ENCODE assay signal across 8 mouse cellular contexts in the genomic region with DNA sequence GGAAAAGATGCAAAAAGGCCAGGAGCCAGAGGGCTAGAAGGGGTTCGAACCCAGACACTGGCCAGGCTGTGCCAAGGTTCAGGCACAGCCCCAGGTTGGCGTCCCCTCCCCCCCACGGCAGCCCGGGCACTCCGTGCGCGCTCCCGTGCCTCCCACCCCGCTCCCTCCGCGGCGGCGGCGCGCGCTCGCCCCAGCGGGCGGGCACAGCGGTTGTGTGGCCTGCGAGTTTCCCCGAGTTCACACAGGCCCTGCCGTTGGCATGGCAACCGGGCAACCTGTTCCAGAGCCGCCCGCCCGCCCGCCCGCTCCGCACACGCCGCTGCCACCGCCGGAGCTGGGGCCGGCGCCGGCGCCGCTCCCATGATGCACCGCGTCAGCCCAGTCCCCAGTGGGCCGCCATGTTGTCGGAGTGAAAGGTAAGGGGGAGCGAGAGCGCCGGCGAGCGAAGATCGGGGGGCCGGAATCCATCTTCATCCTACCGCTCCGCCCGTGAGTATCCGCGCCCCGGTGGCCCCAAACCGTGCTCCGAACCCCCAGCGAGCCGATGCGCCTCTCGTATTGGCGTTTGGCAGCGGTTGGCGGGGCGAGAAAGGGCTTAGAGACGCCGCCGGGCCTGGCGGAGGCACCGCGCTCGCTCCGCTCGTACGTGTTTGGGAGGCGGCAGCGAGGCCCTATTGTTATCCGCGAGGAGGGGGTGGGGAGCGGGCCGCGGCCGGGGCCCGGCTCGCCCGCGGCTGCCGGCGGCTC. TPM values are rescaled to one million over a fixed set of nuclear protein-coding genes. Genes with fewer than 3 reads are reported as not detected.
A peak's percentile ranks its signal among the peaks of the same experiment; 100 is the strongest.
DNase-seq lines count a peak whose midpoint lies in the region; ATAC-seq and TF ChIP-seq lines count a peak whose summit lies in the region.

Pum1 (plus strand) TSS at position 343 of the 747 bp plus-strand sequence.

- TF ChIP-seq RAD21 in CH12.LX (IDR thresholded peaks at IDR 0.05; ENCODE audit: low read depth, low read length), result no peak

- H3K4me2 ChIP-seq in CH12.LX (ENCODE audit: insufficient read depth, low read depth, poor library complexity, severe bottlenecking), result peak within 1 kb of the TSS; percentile 69
- peak within 1 kb of the TSS; percentile 81 for H3K4me2 ChIP-seq in forebrain, embryonic 12.5 days
- peak within 1 kb of the TSS; percentile 77 for H3K4me2 ChIP-seq in heart, postnatal 0 days (ENCODE audit: low read depth, low read length)
- peak within 1 kb of the TSS; percentile 83 for H3K4me2 ChIP-seq in liver, embryonic 16.5 days (ENCODE audit: low read depth, low read length)
- H3K4me2 ChIP-seq in neural tube, embryonic 13.5 days, result peak within 1 kb of the TSS; percentile 87

- no peaks in the 10 kb centered on the region for H3K27me3 ChIP-seq in CH12.LX (replicated peaks)
- no peaks in the 10 kb centered on the region for H3K27me3 ChIP-seq in forebrain, embryonic 12.5 days
- H3K27me3 ChIP-seq in heart, postnatal 0 days (ENCODE audit: control insufficient read depth, insufficient read depth, low read length), result no peaks in the 10 kb centered on the region
- H3K27me3 ChIP-seq in liver, embryonic 16.5 days (ENCODE audit: control insufficient read depth, insufficient read depth, low read depth, low read length), result no peaks in the 10 kb centered on the region
- no peaks in the 10 kb centered on the region for H3K27me3 ChIP-seq in neural tube, embryonic 13.5 days
- no peaks in the 10 kb centered on the region for H3K27me3 ChIP-seq in testis, adult 2 months (ENCODE audit: control insufficient read depth, insufficient read depth, low read length)

- peak within 1 kb of the TSS; percentile 68 for H3K27ac ChIP-seq in CH12.LX (ENCODE audit: insufficient read depth, low read depth)
- peak within 1 kb of the TSS; percentile 99 for H3K27ac ChIP-seq in forebrain, embryonic 12.5 days
- H3K27ac ChIP-seq in heart, postnatal 0 days (ENCODE audit: low read depth), result peak within 1 kb of the TSS; percentile 97
- H3K27ac ChIP-seq in liver, embryonic 16.5 days (ENCODE audit: low read length), result peak within 1 kb of the TSS; percentile 95
- peak within 1 kb of the TSS; percentile 98 for H3K27ac ChIP-seq in neural tube, embryonic 13.5 days (replicated peaks)
- H3K27ac ChIP-seq in testis, adult 2 months (ENCODE audit: control insufficient read depth, insufficient read depth, low read depth, low read length), result peak within 1 kb of the TSS; percentile 86

- peaks cover 0 to 6% of the 10 kb centered on the region in 2 experiments for H3K36me3 ChIP-seq in CH12.LX (replicated peaks in 1 of 2; ENCODE audit: control insufficient read depth in 1 of 2, insufficient read depth in 1 of 2, low read length in 1 of 2)
- no peaks in the 10 kb centered on the region for H3K36me3 ChIP-seq in forebrain, embryonic 12.5 days (replicated peaks)
- no peaks in the 10 kb centered on the region for H3K36me3 ChIP-seq in heart, postnatal 0 days (replicated peaks; ENCODE audit: control insufficient read depth, insufficient read depth, low read length)
- H3K36me3 ChIP-seq in liver, embryonic 16.5 days (ENCODE audit: control insufficient read depth, insufficient read depth), result no peaks in the 10 kb centered on the region
- H3K36me3 ChIP-seq in neural tube, embryonic 13.5 days, result no peaks in the 10 kb centered on the region
- no peaks in the 10 kb centered on the region for H3K36me3 ChIP-seq in testis, adult 2 months (ENCODE audit: control insufficient read depth, insufficient read depth, low read length)

- dilution Hi-C loops in CH12.LX (cut with MboI; ENCODE audit: extremely low pct_ligation_motif_present, extremely low pct_unique_long_range_greater_than_20kb, low sequenced_read_pairs), result no loop called here

- in situ Hi-C loops in CH12.LX (cut with MboI; ENCODE audit: low pct_ligation_motif_present, low pct_unique_long_range_greater_than_20kb, low sequenced_read_pairs), result no loop called here

- ATAC-seq in forebrain, embryonic 12.5 days (ENCODE audit: low FRiP score), result peak; percentile 96
- peak; percentile 93 for ATAC-seq in heart, postnatal 0 days (ENCODE audit: insufficient read depth, low read depth)
- peak; percentile 93 for ATAC-seq in liver, embryonic 16.5 days (ENCODE audit: low read depth)
- peak; percentile 93 for ATAC-seq in neural tube, embryonic 13.5 days (ENCODE audit: low read depth)

- under 1% methylated on average over 85 of the region's 90 CpGs for WGBS in forebrain, embryonic 12.5 days
- under 1% methylated on average over 78 of the region's 90 CpGs for WGBS in heart, postnatal 0 days
- under 1% methylated on average over 76 of the region's 90 CpGs for WGBS in liver, embryonic 16.5 days (ENCODE audit: insufficient replicate concordance)
- WGBS in neural tube, embryonic 13.5 days, result under 1% methylated on average over 88 of the region's 90 CpGs

- TF ChIP-seq CTCF in CH12.LX (conservative IDR thresholded peaks at IDR 0.05 in 1 of 2, IDR thresholded peaks at IDR 0.05 in 1 of 2; ENCODE audit: low read depth in 2 of 2, low read length in 2 of 2), result no peak
- TF ChIP-seq CTCF in heart, postnatal 0 days (IDR thresholded peaks at IDR 0.05; ENCODE audit: low read depth), result no peak
- no peak for TF ChIP-seq CTCF in testis, adult 2 months (IDR thresholded peaks at IDR 0.05; ENCODE audit: control insufficient read depth, insufficient read depth, insufficient replicate concordance, low read depth, low read length)

- TF ChIP-seq POLR2A in CH12.LX (IDR thresholded peaks at IDR 0.05; ENCODE audit: low read depth, low read length), result peak; percentile 91
- TF ChIP-seq POLR2A in testis, adult 2 months (IDR thresholded peaks at IDR 0.05; ENCODE audit: control insufficient read depth, low read depth, low read length), result peak; percentile 76

- peak within 1 kb of the TSS; percentile 75 to 98 (median 96) for H3K4me3 ChIP-seq in CH12.LX (replicated peaks in 1 of 3; ENCODE audit: low read depth in 2 of 3, low read length in 2 of 3, poor library complexity in 1 of 3)
- peak within 1 kb of the TSS; percentile 81 for H3K4me3 ChIP-seq in forebrain, embryonic 12.5 days (replicated peaks)
- peak within 1 kb of the TSS; percentile 89 for H3K4me3 ChIP-seq in heart, postnatal 0 days (ENCODE audit: low read depth, low read length)
- peak within 1 kb of the TSS; percentile 97 for H3K4me3 ChIP-seq in liver, embryonic 16.5 days (ENCODE audit: low read depth, low read length)
- peak within 1 kb of the TSS; percentile 97 for H3K4me3 ChIP-seq in neural tube, embryonic 13.5 days
- peak within 1 kb of the TSS; percentile 84 for H3K4me3 ChIP-seq in testis, adult 2 months (ENCODE audit: control insufficient read depth, low read depth, low read length)

- TF ChIP-seq EP300 in CH12.LX (IDR thresholded peaks at IDR 0.05; ENCODE audit: low read length), result 0 out of 2 replicates have a peak, but pooled peaks have one; percentile 15
- TF ChIP-seq EP300 in heart, postnatal 0 days (IDR thresholded peaks at IDR 0.05; ENCODE audit: low read depth), result peak; percentile 70

- peak; percentile 96 for DNase-seq in CH12.LX (ENCODE audit: extremely low read depth)
- DNase-seq in c-Kit-positive CD71-positive TER-119-negative erythroid progenitor cells, embryonic 14.5 days (ENCODE audit: low read depth), result peak; percentile 89
- peak; percentile 93 for DNase-seq in heart, postnatal 0 days (ENCODE audit: low spot score)
- peak; percentile 93 to 96 for DNase-seq in kidney, postnatal 4 days

- H3K4me1 ChIP-seq in CH12.LX (ENCODE audit: control insufficient read depth in 1 of 2, insufficient read depth in 2 of 2), result peaks cover 0 to 22% of the 10 kb centered on the region in 2 experiments; a peak in 2 of 4 replicates
- peaks cover 22% of the 10 kb centered on the region for H3K4me1 ChIP-seq in forebrain, embryonic 12.5 days
- peaks cover 20% of the 10 kb centered on the region for H3K4me1 ChIP-seq in heart, postnatal 0 days (ENCODE audit: control insufficient read depth, insufficient read depth)
- peaks cover 54% of the 10 kb centered on the region for H3K4me1 ChIP-seq in liver, embryonic 16.5 days (ENCODE audit: control insufficient read depth, low read depth, low read length)
- H3K4me1 ChIP-seq in neural tube, embryonic 13.5 days (replicated peaks), result peaks cover 39% of the 10 kb centered on the region
- H3K4me1 ChIP-seq in testis, adult 2 months (ENCODE audit: control insufficient read depth, insufficient read depth, low read length), result peaks cover 3% of the 10 kb centered on the region

- H3K9me3 ChIP-seq in CH12.LX (replicated peaks; ENCODE audit: low read length), result no peaks in the 10 kb centered on the region
- H3K9me3 ChIP-seq in forebrain, embryonic 12.5 days, result no peaks in the 10 kb centered on the region
- no peaks in the 10 kb centered on the region for H3K9me3 ChIP-seq in heart, postnatal 0 days (replicated peaks; ENCODE audit: control insufficient read depth, low read length)
- no peaks in the 10 kb centered on the region for H3K9me3 ChIP-seq in liver, embryonic 16.5 days (replicated peaks; ENCODE audit: control insufficient read depth, low read length)
- no peaks in the 10 kb centered on the region for H3K9me3 ChIP-seq in neural tube, embryonic 13.5 days

- H3K9ac ChIP-seq in CH12.LX (ENCODE audit: insufficient read depth, low read depth), result peak within 1 kb of the TSS; percentile 96
- peak within 1 kb of the TSS; percentile 95 for H3K9ac ChIP-seq in forebrain, embryonic 12.5 days
- H3K9ac ChIP-seq in heart, postnatal 0 days (replicated peaks; ENCODE audit: low read depth, low read length), result peak within 1 kb of the TSS; percentile 95
- peak within 1 kb of the TSS; percentile 99 for H3K9ac ChIP-seq in liver, embryonic 16.5 days (ENCODE audit: low read depth, low read length)
- peak within 1 kb of the TSS; percentile 98 for H3K9ac ChIP-seq in neural tube, embryonic 13.5 days

- H3K79me2 ChIP-seq in CH12.LX (replicated peaks; ENCODE audit: control insufficient read depth, extremely low read depth, insufficient read depth, poor library complexity, severe bottlenecking), result peaks cover 48% of the 10 kb centered on the region

TF ChIP-seq in CH12.LX, 34 proteins besides CTCF, POLR2A, EP300 and RAD21 (continues in another document):
- TF ChIP-seq MYC (IDR thresholded peaks at IDR 0.05; ENCODE audit: low read depth, low read length), result peak; percentile 43; the same call in 1 of the 2 replicates
- no peak for TF ChIP-seq USF2 (conservative IDR thresholded peaks at IDR 0.05; ENCODE audit: low read depth, low read length)
- TF ChIP-seq TCF12 (IDR thresholded peaks at IDR 0.05; ENCODE audit: low read depth, low read length), result peak; percentile 71
- TF ChIP-seq ZMIZ1 (IDR thresholded peaks at IDR 0.05; ENCODE audit: low read depth, low read length), result peak; percentile 91; the same call in 1 of the 2 replicates

RNA-seq across cellular contexts. Expression of gene Pum1, which starts in this region (rescaled TPM):
- total RNA-seq in CH12.LX (2012; rRNA removed) (35.8 and 38.0 TPM in 2 replicates), CH12.LX (2014; rRNA removed) (17.1 and 17.3 TPM in 2 replicates)
- polyA plus RNA-seq in CH12.LX (2012; ENCODE audit: insufficient read length, low read depth), result 36.1 and 41.0 TPM in 2 replicates
- polyA plus RNA-seq in forebrain, embryonic 12.5 days (2016; fragmentation: Nextera tagmentation; extraction: Ambion mirVana), result 134 and 141 TPM in 2 replicates
- 59.5 and 62.4 TPM in 2 replicates for total RNA-seq in heart, postnatal 0 days (2014; rRNA removed; ENCODE audit: low replicate concordance)
- 28.7 and 30.1 TPM in 2 replicates for polyA plus RNA-seq in heart, postnatal 0 days (2015; fragmentation: Nextera tagmentation; extraction: Ambion mirVana)
- polyA plus RNA-seq in liver, embryonic 16.5 days (2015; fragmentation: Nextera tagmentation; extraction: Ambion mirVana), result 33.5 and 35.7 TPM in 2 replicates
- 86.3 and 100 TPM in 2 replicates for polyA plus RNA-seq in neural tube, embryonic 13.5 days (2015; fragmentation: Nextera tagmentation; extraction: Ambion mirVana)
- polyA plus RNA-seq in testis, adult 2 months (2012; rRNA removed), result 56.5 and 59.5 TPM in 2 replicates

Comparison
In these comparisons a context has a peak if more than half of its experiments do, and no peak if none do; other contexts are left out.
1. Peak in every context shown above with its lines: DNase-seq, ATAC-seq, H3K4me3 ChIP-seq and H3K27ac ChIP-seq.